8 mouse cellular contexts compared by ENCODE assay signal in genomic region chr7:136496335-136497242, GRCm38 (mm10).
DNase-seq lines count a peak whose midpoint lies in the region; ATAC-seq and TF ChIP-seq lines count a peak whose summit lies in the region.

No protein-coding gene starts in this region.

- no peaks in the 10 kb centered on the region for H3K36me3 ChIP-seq in heart, embryonic 13.5 days
- H3K36me3 ChIP-seq in limb, embryonic 14.5 days (ENCODE audit: control insufficient read depth, insufficient read depth, low read length): no peaks in the 10 kb centered on the region

- peak overlapping the region; percentile 32 for H3K4me3 ChIP-seq in heart, embryonic 13.5 days
- H3K4me3 ChIP-seq in limb, embryonic 14.5 days (replicated peaks; ENCODE audit: low read length): peak overlapping the region; percentile 8; the same call in 1 of the 2 replicates

- DNase-seq in gastrocnemius, adult 18-20 months (ENCODE audit: low spot score): peak; percentile 25
- no peak for DNase-seq in gastrocnemius, postnatal 25 days
- DNase-seq in brain, adult 2 months (ENCODE audit: low read depth, low spot score): peak; percentile 70
- no peak for DNase-seq in limb, embryonic 14.5 days (ENCODE audit: low spot score)
- DNase-seq in ovary, postnatal 14 days (ENCODE audit: low spot score): no peak
- DNase-seq in layer of hippocampus, adult 9-10 months (ENCODE audit: low spot score): no peak
- no peak for DNase-seq in urinary bladder, postnatal 25 days (ENCODE audit: low spot score)

- no peaks in the 10 kb centered on the region for H3K9me3 ChIP-seq in heart, embryonic 13.5 days
- H3K9me3 ChIP-seq in limb, embryonic 14.5 days (ENCODE audit: control insufficient read depth, low read length): no peaks in the 10 kb centered on the region

- TF ChIP-seq POLR2A in limb, embryonic 14.5 days (IDR thresholded peaks at IDR 0.05; ENCODE audit: borderline replicate concordance, extremely low read depth, insufficient read depth, insufficient read length): no peak

- peak overlapping the region; percentile 66 for H3K27ac ChIP-seq in heart, embryonic 13.5 days (replicated peaks)
- peak overlapping the region; percentile 79 for H3K27ac ChIP-seq in limb, embryonic 14.5 days (replicated peaks; ENCODE audit: low read depth, low read length)

- peak overlapping the region; percentile 64 for H3K9ac ChIP-seq in heart, embryonic 13.5 days
- H3K9ac ChIP-seq in limb, embryonic 14.5 days (ENCODE audit: low read depth, low read length, severe bottlenecking): peak overlapping the region; percentile 17; the same call in 1 of the 2 replicates

- 42% methylated on average over 19 of the region's 19 CpGs for WGBS in heart, embryonic 13.5 days
- WGBS in limb, embryonic 14.5 days: 30% methylated on average over 19 of the region's 19 CpGs

- H3K4me2 ChIP-seq in heart, embryonic 13.5 days: peak overlapping the region; percentile 61
- peak overlapping the region; percentile 35 for H3K4me2 ChIP-seq in limb, embryonic 14.5 days (replicated peaks; ENCODE audit: low read depth, low read length, severe bottlenecking)

- H3K4me1 ChIP-seq in heart, embryonic 13.5 days: peaks cover 36% of the 10 kb centered on the region
- peaks cover 43% of the 10 kb centered on the region for H3K4me1 ChIP-seq in limb, embryonic 14.5 days (ENCODE audit: control insufficient read depth, insufficient read depth, low read length)

- H3K27me3 ChIP-seq in heart, embryonic 13.5 days (replicated peaks): peaks cover 82% of the 10 kb centered on the region
- no peaks in the 10 kb centered on the region for H3K27me3 ChIP-seq in limb, embryonic 14.5 days (ENCODE audit: control insufficient read depth, insufficient read depth, low read length)

- no peak for ATAC-seq in heart, embryonic 13.5 days (ENCODE audit: extremely low read depth, insufficient number of reproducible peaks, low FRiP score, low TSS enrichment)
- 0 out of 2 replicates have a peak, but pooled peaks have one; percentile 17 for ATAC-seq in limb, embryonic 14.5 days (ENCODE audit: low FRiP score, low read depth)

Comparison
In these comparisons a context has a peak if more than half of its experiments do, and no peak if none do; other contexts are left out.
1. DNase-seq: peak in gastrocnemius, adult 18-20 months (single experiment) and brain, adult 2 months (single experiment); none in gastrocnemius, postnatal 25 days (single experiment), limb, embryonic 14.5 days (single experiment), ovary, postnatal 14 days (single experiment), layer of hippocampus, adult 9-10 months (single experiment) and urinary bladder, postnatal 25 days (single experiment).